8 mouse cellular contexts compared by ENCODE assay signal in the genomic region with DNA sequence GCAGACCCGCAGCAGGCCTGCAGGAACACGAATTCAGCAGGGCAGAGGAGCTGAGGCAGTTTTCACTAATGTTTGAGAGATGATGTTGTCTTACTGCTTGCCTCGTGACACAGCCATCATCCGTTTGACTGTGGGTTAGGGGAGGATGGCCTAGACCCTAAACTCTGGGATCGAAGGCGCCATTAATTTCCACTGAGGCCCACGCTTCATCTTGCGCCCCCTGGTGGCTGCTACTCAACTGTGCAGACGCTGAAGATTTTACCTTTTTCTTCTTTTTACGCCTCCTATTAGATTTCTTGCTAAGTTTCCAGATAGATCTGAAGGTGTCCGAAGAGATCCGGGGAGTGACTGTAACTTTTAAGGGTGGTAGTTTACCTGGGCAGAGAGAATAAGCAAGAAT. TPM values are rescaled to one million over a fixed set of nuclear protein-coding genes. Genes with fewer than 3 reads are reported as not detected.
A peak's percentile ranks its signal among the peaks of the same experiment; 100 is the strongest.
DNase-seq lines count a peak whose midpoint lies in the region; ATAC-seq and TF ChIP-seq lines count a peak whose summit lies in the region.

No protein-coding gene starts in this region.

- no peaks in the 10 kb centered on the region for H3K9me3 ChIP-seq in midbrain, embryonic 10.5 days (replicated peaks)
- H3K9me3 ChIP-seq in midbrain, embryonic 15.5 days = no peaks in the 10 kb centered on the region

- H3K27ac ChIP-seq in midbrain, embryonic 10.5 days (replicated peaks) = no peak overlapping the region
- H3K27ac ChIP-seq in midbrain, embryonic 15.5 days = no peak overlapping the region
- no peak overlapping the region for H3K27ac ChIP-seq in thymus, adult 2 months (ENCODE audit: control insufficient read depth, insufficient read depth, low read length)

- no peaks in the 10 kb centered on the region for H3K27me3 ChIP-seq in midbrain, embryonic 10.5 days (ENCODE audit: low read depth, poor library complexity, severe bottlenecking)
- no peaks in the 10 kb centered on the region for H3K27me3 ChIP-seq in midbrain, embryonic 15.5 days (replicated peaks)
- H3K27me3 ChIP-seq in thymus, adult 2 months (ENCODE audit: control insufficient read depth, insufficient read depth, low read length) = no peaks in the 10 kb centered on the region

- 0 out of 2 replicates have a peak overlapping the region, but pooled peaks have one; percentile 14 for H3K4me3 ChIP-seq in midbrain, embryonic 10.5 days
- H3K4me3 ChIP-seq in midbrain, embryonic 15.5 days = no peak overlapping the region
- H3K4me3 ChIP-seq in thymus, adult 2 months (ENCODE audit: control insufficient read depth, insufficient read depth, low read length) = no peak overlapping the region

- no peak for TF ChIP-seq POLR2A in thymus, adult 2 months (IDR thresholded peaks at IDR 0.05; ENCODE audit: control insufficient read depth, extremely low read depth, insufficient read depth, low read length, poor library complexity)

- no peak overlapping the region for H3K9ac ChIP-seq in midbrain, embryonic 15.5 days

- peaks cover 6% of the 10 kb centered on the region for H3K4me1 ChIP-seq in midbrain, embryonic 10.5 days
- H3K4me1 ChIP-seq in midbrain, embryonic 15.5 days = no peaks in the 10 kb centered on the region
- H3K4me1 ChIP-seq in thymus, adult 2 months (replicated peaks; ENCODE audit: control insufficient read depth, insufficient read depth, low read length) = peaks cover 2% of the 10 kb centered on the region; the same call in 1 of the 2 replicates

- ATAC-seq in midbrain, embryonic 15.5 days (replicated peaks) = no peak

- H3K36me3 ChIP-seq in midbrain, embryonic 10.5 days = no peaks in the 10 kb centered on the region
- no peaks in the 10 kb centered on the region for H3K36me3 ChIP-seq in midbrain, embryonic 15.5 days (replicated peaks)
- H3K36me3 ChIP-seq in thymus, adult 2 months (ENCODE audit: control insufficient read depth, insufficient read depth, low read length) = no peaks in the 10 kb centered on the region

- WGBS in midbrain, embryonic 10.5 days = 39% methylated on average over 12 of the region's 12 CpGs
- 33% methylated on average over 12 of the region's 12 CpGs for WGBS in midbrain, embryonic 15.5 days
- WGBS in thymus, adult 2 months = 45% methylated on average over 12 of the region's 12 CpGs

- peak; percentile 10 to 52 for DNase-seq in cerebellum, adult 18-20 months
- DNase-seq in cerebellum, adult 11-12 months = no peak
- peak; percentile 54 for DNase-seq in midbrain, embryonic 10.5 days (ENCODE audit: low spot score)
- peak; percentile 32 for DNase-seq in c-Kit-positive CD71-positive TER-119-negative erythroid progenitor cells, embryonic 14.5 days (ENCODE audit: low read depth)
- peak; percentile 53 to 66 for DNase-seq in heart, postnatal 14 days
- peak; percentile 64 for DNase-seq in lung, postnatal 36 days
- peak; percentile 47 for DNase-seq in thymus, adult 2 months

- intact Hi-C loops in heart, postnatal 14 days (cut with DNase I) = loop anchor here (1.0 to 2.0 kb wide), 2 partner anchors 142 to 207 kb away; no protein-coding TSS in a partner anchor

- TF ChIP-seq CTCF in thymus, adult 2 months (IDR thresholded peaks at IDR 0.05; ENCODE audit: borderline replicate concordance, control insufficient read depth, extremely low read depth, insufficient read depth, low read length, poor library complexity) = peak; percentile 86; the same call in 1 of the 2 replicates

- H3K4me2 ChIP-seq in midbrain, embryonic 15.5 days = no peak overlapping the region; the same call in 1 of the 2 replicates

RNA-seq across cellular contexts. Expression of gene Rnf7, which starts 13.3 kb away (rescaled TPM):
- 280 and 283 TPM in 2 replicates for polyA plus RNA-seq in midbrain, embryonic 10.5 days (2016; fragmentation: Nextera tagmentation; extraction: Ambion mirVana)
- 196 and 201 TPM in 2 replicates for polyA plus RNA-seq in midbrain, embryonic 15.5 days (2015; fragmentation: Nextera tagmentation; extraction: Ambion mirVana)
- 10 to 100 TPM; 65.8 to 73.1 TPM for total RNA-seq in heart, postnatal 14 days (2021)
- 157 and 160 TPM in 2 replicates for polyA plus RNA-seq in thymus, adult 2 months (2012; rRNA removed)

RNA-seq across cellular contexts. Expression of gene Gm28729, which starts 33.3 kb away (rescaled TPM):
- polyA plus RNA-seq in midbrain, embryonic 10.5 days (2016; fragmentation: Nextera tagmentation; extraction: Ambion mirVana) = not detected in 2 replicates
- 0.17 and 0.32 TPM in 2 replicates for polyA plus RNA-seq in midbrain, embryonic 15.5 days (2015; fragmentation: Nextera tagmentation; extraction: Ambion mirVana)
- total RNA-seq in heart, postnatal 14 days (2021) = not detected
- polyA plus RNA-seq in thymus, adult 2 months (2012; rRNA removed) = 0.04 and 0.08 TPM in 2 replicates
